Mouse (Mus musculus): ENCODE data around the gene Tbc1d24.
"Not testable (repeated sequence)": the region's sequence is repeated elsewhere in the genome, so short reads cannot be mapped to it uniquely, and the experiment has no call there.

The Tbc1d24 gene

DNA sequence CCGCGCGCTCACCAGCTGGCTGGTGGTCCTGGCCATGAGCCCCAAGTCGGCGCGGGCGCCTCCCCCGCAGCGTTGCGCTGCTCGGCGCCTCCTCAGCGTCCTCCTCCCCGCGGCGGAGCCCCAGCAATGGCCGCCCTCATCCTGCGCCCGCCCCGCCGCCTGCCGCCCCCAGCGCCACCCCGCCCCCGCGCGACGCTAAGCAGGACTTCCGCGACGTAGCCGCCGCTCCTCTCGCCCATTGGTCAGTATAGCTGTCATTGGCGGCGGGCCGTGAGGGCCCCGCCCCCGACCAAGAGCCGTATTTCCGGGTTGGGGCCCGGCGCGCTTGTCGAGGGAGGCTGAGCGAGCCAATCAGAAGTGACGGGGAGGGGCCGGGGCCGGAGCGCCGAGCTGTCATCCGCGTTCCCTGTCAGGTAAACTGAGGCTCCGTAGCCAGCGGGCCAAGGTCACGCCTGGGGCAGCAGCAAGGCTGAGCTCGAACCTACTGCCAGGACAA is 63.9 kb downstream of the Tbc1d24 start:
- DNase-seq: peak; percentile 98

DNA sequence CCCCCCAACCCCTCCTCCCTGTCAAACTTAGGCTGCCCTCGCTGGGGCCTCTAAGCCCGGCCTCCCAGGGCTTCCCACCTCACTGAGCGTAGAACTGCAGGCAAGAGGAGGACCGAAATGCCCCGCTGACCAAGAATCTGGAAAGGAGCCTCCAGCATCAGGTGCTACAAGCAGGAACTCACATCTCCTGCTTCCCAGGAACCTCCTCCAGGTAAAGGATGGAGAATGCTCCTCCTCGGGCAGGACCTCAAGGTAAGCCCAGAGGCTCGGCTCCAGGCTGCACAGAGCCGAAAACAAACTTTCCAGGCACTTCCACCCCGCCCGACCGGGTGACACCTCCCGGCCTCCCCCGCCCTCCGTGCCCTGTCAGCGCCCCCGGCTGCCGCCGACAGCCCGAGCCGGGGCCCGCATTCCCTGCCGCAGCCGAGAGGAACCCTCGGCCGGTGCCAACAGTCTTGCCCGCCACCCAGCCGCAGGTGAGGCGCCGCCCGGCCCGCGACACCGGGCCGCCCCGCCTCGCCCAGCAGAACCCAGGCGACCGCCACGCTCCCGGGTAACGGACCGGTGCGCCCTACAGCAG is 64.4 kb downstream of the Tbc1d24 start:
- DNase-seq: peak; percentile 64

DNA sequence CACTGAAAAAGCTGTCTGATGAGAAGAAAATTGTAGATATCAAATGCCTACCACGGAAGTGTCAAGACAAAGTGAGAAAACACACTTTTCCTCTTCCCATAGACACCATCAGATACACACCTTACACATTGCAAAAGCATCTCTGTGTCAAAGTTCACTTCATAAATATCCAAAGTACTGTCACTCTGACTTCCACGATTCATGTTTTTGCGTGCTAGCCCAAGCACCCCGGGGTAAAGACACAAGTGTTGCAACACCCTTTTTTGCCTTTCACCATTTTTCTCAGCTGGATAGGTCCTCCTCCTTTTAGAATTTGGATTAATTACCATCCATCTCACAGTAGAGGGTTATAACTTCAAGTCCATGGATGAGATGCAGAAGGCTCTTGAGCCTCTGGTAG is 65.4 kb downstream of the Tbc1d24 start:
- DNase-seq: no peak

DNA sequence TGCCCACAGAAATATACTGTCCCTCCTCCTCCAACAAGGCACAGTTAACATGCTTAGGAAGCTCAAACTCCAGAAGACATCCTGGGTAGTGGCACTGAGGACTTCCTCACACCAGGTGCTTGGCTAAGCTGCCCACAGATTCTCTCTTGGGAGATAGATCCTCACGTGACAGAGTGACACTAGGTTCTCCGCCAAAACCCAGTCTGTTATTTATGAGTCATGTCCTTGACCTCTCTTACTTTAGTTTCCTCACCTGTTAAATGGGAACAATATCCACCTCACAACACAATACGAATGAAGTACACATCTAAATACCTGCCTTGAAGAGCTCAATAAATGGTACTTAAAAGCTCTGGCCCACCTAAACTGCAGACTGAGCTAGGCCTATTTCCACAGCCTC is 66.1 kb downstream of the Tbc1d24 start:
- DNase-seq: no peak

DNA sequence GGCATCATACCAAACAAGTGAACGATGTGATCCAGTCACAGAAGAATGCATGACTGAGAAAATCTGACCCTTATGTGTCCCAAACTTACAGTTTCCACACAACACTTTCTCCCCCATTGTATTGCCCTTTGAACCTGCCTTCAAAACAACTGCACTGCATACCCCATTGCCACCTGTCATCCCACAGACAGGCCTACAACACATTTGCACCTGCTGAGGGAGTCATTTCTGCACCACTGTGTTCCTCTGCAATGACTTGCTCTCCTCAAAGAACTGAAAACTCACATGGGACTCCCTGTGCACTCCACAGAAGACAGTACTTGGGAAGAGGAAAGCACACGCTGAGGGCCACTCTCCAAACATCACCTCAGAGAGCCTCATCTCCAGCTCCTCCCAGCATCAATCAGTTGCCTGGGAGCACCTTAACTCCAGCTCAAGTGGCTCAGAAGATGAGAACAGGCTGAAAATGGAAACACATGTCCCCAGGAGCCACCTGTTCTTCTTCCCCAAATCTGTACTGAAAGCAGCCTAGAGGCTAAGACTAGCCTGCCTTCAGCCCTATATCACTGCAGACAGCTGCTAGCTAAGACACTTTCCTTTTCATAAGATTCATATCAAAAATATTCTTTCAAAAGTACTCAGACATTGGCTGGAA is 68.0 kb downstream of the Tbc1d24 start:
- DNase-seq: no peak

DNA sequence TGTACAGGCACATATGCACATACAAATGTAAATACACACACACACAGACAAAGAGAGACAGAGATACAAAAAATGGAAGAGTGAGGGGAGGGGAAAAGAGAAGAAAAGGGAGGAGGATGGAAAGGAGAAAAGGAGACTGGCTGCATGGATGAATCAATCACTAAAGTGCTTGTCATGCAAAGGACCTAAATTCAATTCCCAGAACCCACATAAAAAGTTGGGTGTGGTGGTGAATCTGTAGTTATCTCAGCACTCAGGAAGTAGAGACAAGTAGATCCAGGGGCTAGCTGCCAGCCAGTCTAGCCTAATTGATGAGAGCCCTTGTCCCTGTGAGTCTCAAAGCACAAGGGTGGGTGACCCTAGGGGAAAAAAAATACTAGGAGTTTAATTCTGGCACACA is 71.3 kb downstream of the Tbc1d24 start:
- no peak for DNase-seq

DNA sequence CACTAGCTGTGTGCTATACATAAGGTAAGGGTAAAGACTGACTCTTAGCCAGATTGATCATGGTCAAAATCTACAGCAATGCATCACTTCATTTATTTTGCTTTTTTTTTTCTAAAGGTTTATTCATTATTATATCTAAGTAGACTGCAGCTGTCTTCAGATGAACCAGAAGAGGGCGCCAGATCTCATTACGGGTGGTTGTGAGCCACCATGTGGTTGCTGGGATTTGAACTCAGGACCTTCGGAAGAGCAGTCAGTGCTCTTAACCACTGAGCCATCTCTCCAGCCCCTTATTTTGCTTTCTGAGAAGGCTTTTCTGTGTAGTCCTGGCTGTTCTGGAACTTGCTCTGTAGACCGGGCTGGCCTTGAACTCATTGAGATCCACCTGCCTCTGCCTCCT is 72.4 kb downstream of the Tbc1d24 start:
- not testable (repeated sequence) for DNase-seq

DNA sequence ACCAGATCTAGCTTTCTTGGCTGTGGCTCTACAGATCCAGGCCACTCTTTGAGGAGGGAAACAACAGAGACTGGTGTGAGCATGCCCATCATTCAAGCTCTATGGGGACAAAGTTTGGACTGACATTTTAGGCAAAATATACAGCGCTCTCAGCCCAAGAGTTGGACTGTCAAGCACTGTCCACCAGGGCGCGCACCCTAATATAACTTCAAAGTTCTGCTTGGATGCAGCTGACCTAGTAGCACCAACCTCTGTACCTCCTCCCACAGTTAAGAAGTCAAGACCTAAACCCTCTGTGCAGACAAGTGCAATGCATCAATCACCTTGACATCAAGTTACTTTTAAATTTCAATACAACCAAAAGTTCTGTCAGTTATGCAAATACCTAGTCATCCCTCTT is 73.8 kb downstream of the Tbc1d24 start:
- DNase-seq: no peak

DNA sequence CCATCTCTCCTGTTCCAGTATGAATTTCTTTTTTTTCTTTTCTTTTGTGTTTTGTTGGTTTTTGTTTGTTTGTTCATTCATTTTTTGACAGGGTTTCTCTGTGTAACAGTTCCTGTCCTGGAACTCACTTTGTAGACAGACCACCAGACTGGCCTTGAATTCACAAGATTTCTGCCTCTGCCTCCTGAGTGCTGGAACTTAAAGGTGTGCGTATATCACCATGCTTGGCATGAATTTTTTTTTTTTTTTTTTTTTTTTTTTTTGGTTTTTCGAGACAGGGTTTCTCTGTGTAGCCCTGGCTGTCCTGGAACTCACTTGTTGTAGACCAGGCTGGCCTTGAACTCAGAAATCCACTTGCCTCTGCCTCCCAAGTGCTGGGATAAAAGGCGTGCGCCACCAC is 76.1 kb downstream of the Tbc1d24 start:
- not testable (repeated sequence) for DNase-seq

DNA sequence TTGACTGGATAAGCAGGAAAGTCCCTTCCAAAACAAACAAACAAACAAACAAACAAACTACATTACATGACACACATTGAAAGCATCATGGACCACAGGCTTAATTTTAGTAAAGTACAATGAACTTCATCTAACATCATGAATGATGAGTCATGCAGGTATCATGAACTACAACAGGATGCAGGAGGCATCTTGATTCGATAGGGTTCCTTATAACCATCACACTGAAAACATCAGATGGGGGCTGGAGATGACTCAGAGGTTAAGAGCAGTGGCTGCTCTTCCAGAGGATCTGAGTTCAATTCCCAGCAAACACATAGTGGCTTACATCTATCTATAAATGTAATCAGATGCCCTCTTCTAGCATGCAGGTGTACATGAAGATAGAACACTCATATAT is 77.8 kb downstream of the Tbc1d24 start:
- no peak for DNase-seq

DNA sequence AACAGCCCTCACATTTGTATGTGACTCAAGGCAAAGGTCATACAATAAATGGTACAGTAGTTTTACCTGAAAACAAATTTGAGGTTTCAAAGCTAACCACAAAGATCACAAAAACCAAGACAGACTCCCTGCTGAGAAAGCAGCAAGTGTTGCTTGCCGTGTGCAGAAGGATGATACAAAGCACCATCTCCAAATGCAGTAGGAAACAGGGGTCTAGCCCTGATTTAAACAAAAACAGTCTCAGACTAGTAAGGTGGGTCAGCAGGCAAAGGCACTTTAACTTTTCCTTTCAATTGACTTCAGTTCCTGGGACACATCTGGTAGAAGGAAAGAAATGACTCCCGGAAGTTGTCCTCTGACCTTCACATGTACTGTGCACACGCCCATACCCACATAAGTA is 78.6 kb downstream of the Tbc1d24 start:
- DNase-seq: no peak
